Mouse (Mus musculus) hindbrain, embryonic 16.5 days (tissue): ENCODE data around the gene Sec24d. TPM values are rescaled to one million over a fixed set of nuclear protein-coding genes. Genes with fewer than 3 reads are reported as not detected.

ENCODE experiments used
- ATAC-seq: fragments of 200-750 bp; cut with Nextera tagmentation; 2 replicates; pipeline ENCODE4 v1.8.0; 2017; ENCODE audit warnings: moderate TSS enrichment, moderate library complexity
- H3K27ac ChIP-seq: fragments of 300-500 bp; sonication (generic); 2 replicates; pipeline ENCODE4 v1.5.1; 2014; ENCODE audit warnings: low read depth, mild to moderate bottlenecking, control low read depth, low read length, moderate library complexity
- H3K27me3 ChIP-seq: fragments of 300-500 bp; sonication (generic); replicated peaks from 2 replicates; pipeline ENCODE4 v1.6.1; 2014; ENCODE audit warnings: low read length; ENCODE audit not compliant: control insufficient read depth, insufficient read depth
- H3K36me3 ChIP-seq: fragments of 300-500 bp; sonication (generic); 2 replicates; pipeline ENCODE4 v1.6.1; 2014; ENCODE audit warnings: mild to moderate bottlenecking, low read length, moderate library complexity, mixed read lengths; ENCODE audit not compliant: control insufficient read depth, insufficient read depth
- H3K4me1 ChIP-seq: fragments of 300-500 bp; sonication (generic); 2 replicates; pipeline ENCODE4 v1.6.1; 2014; ENCODE audit warnings: low read depth, low read length; ENCODE audit not compliant: control insufficient read depth, insufficient read depth
- H3K4me2 ChIP-seq: fragments of 300-500 bp; sonication (generic); 2 replicates; pipeline ENCODE4 v1.6.1; 2014; ENCODE audit warnings: mild to moderate bottlenecking, low read length, control low read depth, moderate library complexity
- H3K4me3 ChIP-seq: fragments of 300-500 bp; sonication (generic); 2 replicates; pipeline ENCODE4 v1.5.1; 2014; ENCODE audit warnings: mild to moderate bottlenecking, low read length, control low read depth, moderate library complexity
- H3K9ac ChIP-seq: fragments of 300-500 bp; sonication (generic); 2 replicates; pipeline ENCODE4 v1.6.1; 2014; ENCODE audit warnings: low read depth, mild to moderate bottlenecking, control low read depth, low read length, moderate library complexity
- H3K9me3 ChIP-seq: fragments of 300-500 bp; sonication (generic); 2 replicates; pipeline ENCODE4 v1.6.1; 2014; ENCODE audit warnings: mild to moderate bottlenecking, low read length, moderate library complexity; ENCODE audit not compliant: control insufficient read depth
- WGBS: fragments of 180-500 bp; shearing (Covaris S2); extraction: QIAGEN DNeasy Blood & Tissue Kit; methylation state at CpG from one replicate; pipeline ENCODE4 v1.1.7; 2014; 5-methylcytosine and 5-hydroxymethylcytosine counted together
- polyA plus RNA-seq: library from polyadenylated mRNA; unstranded; fragments of >200 nt; fragmentation: Nextera tagmentation; extraction: Ambion mirVana; gene quantifications from 2 replicates; pipeline ENCODE4 v1.2.1, GENCODE M21; 2015

The Sec24d gene
- polyA plus RNA-seq, 1 experiment from 2014 or later = 16.3 TPM

- no peaks in the 10 kb centered on the region for H3K36me3 ChIP-seq
- no peaks in the 10 kb centered on the region for H3K9me3 ChIP-seq
- no peak for ATAC-seq
- H3K4me3 ChIP-seq = no peak overlapping the region
- H3K4me1 ChIP-seq = no peaks in the 10 kb centered on the region
- H3K4me2 ChIP-seq = no peak overlapping the region
- H3K27ac ChIP-seq = no peak overlapping the region
- no peaks in the 10 kb centered on the region; the same call in 1 of the 2 replicates for H3K27me3 ChIP-seq
- WGBS = 81% methylated on average over 4 of the region's 4 CpGs
- no peak overlapping the region for H3K9ac ChIP-seq
Observed at GRCm38 (mm10) chr3:123391180-123391579, 123.9 kb downstream of the Sec24d start.

GRCm38 (mm10) chr3:123395611-123396010, 128.4 kb downstream of the Sec24d start:
- Histone ChIP-seq H3K4me2 (no peak overlapping the region), H3K27me3 (no peaks in the 10 kb centered on the region), H3K9ac (no peak overlapping the region), H3K36me3 (no peaks in the 10 kb centered on the region), H3K9me3 (no peaks in the 10 kb centered on the region), H3K27ac (no peak overlapping the region), H3K4me1 (no peaks in the 10 kb centered on the region), H3K4me3 (no peak overlapping the region)
- no peak for ATAC-seq
- WGBS = 83% methylated on average over 5 of the region's 5 CpGs

DNA sequence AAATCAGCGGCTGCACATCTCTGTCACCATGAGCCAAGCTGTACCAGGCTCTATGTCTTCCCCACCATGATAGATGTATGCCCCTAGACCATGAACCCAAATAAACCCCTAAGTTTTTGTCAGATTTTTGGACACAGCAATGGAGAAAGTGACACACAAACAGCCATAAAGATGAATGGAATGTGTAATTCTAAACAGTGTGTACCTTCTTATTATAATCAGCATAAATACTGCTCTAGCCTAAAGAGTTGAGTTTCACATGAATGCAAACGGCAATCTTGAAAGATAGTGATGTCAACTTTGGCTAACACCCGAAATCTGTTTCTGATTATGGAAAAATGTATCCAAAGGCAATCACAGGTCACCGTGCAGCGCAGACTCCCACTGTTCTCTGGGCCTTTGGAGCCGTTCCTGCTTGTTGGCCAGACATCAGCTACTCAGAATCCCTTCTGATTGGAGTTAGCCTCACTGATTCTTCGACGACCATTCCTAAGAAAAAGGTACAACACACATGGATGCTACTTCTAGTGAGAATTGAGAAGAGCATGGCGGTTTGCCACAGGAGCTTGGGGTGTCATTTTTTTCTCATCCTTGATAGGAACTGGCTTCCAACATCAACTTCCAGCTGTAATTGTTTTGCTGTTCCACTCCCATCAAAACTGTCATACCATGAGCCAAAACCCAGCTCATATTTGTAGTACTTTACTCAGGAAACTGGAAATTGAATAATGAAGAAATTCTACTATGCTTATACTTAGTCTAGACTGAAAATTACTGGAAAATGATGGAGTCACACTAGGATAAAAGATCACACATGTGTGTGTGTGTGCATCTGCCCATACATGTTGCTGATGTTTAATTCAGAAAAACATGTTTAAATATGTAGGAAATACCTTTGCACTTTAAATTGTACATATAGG, 130.6 kb downstream of the Sec24d start:
- Histone ChIP-seq H3K27me3 (no peaks in the 10 kb centered on the region), H3K9ac (no peak overlapping the region), H3K4me1 (no peaks in the 10 kb centered on the region), H3K4me2 (no peak overlapping the region), H3K36me3 (no peaks in the 10 kb centered on the region), H3K4me3 (no peak overlapping the region), H3K27ac (no peak overlapping the region), H3K9me3 (no peaks in the 10 kb centered on the region)
- 79% methylated on average over 9 of the region's 9 CpGs for WGBS
- ATAC-seq = no peak

DNA sequence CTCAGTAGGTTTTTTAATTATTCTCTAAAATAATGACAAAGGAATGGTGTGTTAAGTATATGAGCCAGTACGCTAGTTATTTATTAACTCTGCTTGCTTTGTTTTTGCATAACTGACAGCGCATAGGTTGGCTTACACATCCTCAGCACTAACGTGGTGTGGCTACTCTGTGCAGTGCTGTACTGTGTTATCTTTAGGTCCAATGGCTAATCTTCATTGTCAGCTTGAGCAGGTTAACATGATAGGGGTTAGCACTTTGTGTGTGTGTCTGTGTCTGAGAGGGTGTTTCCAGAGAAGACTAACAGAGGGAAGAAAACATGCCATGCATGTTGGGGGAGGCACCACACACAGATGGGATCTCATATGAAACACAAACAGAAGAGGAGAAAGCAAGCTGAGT, 137.7 kb downstream of the Sec24d start:
- H3K4me1 ChIP-seq = no peaks in the 10 kb centered on the region
- no peaks in the 10 kb centered on the region for H3K36me3 ChIP-seq
- H3K4me3 ChIP-seq = no peak overlapping the region
- ATAC-seq = no peak
- H3K27ac ChIP-seq = no peak overlapping the region
- no peaks in the 10 kb centered on the region for H3K27me3 ChIP-seq
- H3K9ac ChIP-seq = no peak overlapping the region
- H3K4me2 ChIP-seq = no peak overlapping the region
- WGBS = 80% methylated on average over 3 of the region's 3 CpGs
- H3K9me3 ChIP-seq = no peaks in the 10 kb centered on the region

GRCm38 (mm10) chr3:123411821-123412578, 144.7 kb downstream of the Sec24d start:
- Histone ChIP-seq H3K4me2 (no peak overlapping the region), H3K9ac (no peak overlapping the region), H3K27ac (no peak overlapping the region), H3K4me1 (no peaks in the 10 kb centered on the region), H3K36me3 (no peaks in the 10 kb centered on the region), H3K4me3 (no peak overlapping the region), H3K27me3 (no peaks in the 10 kb centered on the region), H3K9me3 (no peaks in the 10 kb centered on the region)
- WGBS = 78% methylated on average over 6 of the region's 6 CpGs
- no peak for ATAC-seq

GRCm38 (mm10) chr3:123413173-123413572, 145.9 kb downstream of the Sec24d start:
- H3K4me1 ChIP-seq = no peaks in the 10 kb centered on the region
- no peak overlapping the region for H3K27ac ChIP-seq
- H3K9me3 ChIP-seq = no peaks in the 10 kb centered on the region
- 29% methylated on average over 5 of the region's 5 CpGs for WGBS
- no peak overlapping the region for H3K9ac ChIP-seq
- no peaks in the 10 kb centered on the region for H3K27me3 ChIP-seq
- no peaks in the 10 kb centered on the region for H3K36me3 ChIP-seq
- H3K4me2 ChIP-seq = no peak overlapping the region
- H3K4me3 ChIP-seq = no peak overlapping the region
- ATAC-seq = no peak

Other genes starting within 250 kb of the Sec24d start
- 0.13 and 2.4 TPM in 2 replicates for gene Myoz2, start 232.4 kb upstream of the Sec24d start, polyA plus RNA-seq
- gene Synpo2, start 31.3 kb upstream of the Sec24d start, polyA plus RNA-seq = 0.99 and 1.5 TPM in 2 replicates
- 21.8 and 22.3 TPM in 2 replicates for gene Mettl14, start 118.7 kb downstream of the Sec24d start, polyA plus RNA-seq
- gene Prss12, start 179.5 kb downstream of the Sec24d start, polyA plus RNA-seq = 25.1 and 25.9 TPM in 2 replicates